Mouse (Mus musculus): Measurements from ENCODE around the gene Aldob.

Aldob gene

DNA sequence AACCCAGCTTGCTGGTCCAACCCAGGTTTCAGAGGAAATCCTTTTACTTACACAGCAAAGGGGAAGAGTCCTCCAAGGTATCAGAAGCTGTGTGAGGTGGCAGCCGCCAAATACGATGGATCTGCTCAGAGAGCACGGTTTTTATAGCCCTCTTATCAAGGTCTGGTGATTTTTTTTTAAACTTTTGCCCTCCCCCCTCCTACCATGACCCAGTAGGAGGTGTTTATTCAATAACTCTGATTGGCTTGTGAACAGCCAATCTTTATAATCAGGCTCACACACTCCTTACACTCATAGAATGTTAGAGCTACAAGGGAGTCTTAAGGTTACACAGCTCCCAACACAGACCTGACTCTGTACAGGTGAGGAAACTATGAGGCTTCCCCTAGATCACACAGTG lies at the start of gene Aldob:
TSS of gene Aldob (minus strand) at position 164 of the 400 bp plus-strand sequence.
- no peak for DNase-seq (ENCODE audit: low spot score)

DNA sequence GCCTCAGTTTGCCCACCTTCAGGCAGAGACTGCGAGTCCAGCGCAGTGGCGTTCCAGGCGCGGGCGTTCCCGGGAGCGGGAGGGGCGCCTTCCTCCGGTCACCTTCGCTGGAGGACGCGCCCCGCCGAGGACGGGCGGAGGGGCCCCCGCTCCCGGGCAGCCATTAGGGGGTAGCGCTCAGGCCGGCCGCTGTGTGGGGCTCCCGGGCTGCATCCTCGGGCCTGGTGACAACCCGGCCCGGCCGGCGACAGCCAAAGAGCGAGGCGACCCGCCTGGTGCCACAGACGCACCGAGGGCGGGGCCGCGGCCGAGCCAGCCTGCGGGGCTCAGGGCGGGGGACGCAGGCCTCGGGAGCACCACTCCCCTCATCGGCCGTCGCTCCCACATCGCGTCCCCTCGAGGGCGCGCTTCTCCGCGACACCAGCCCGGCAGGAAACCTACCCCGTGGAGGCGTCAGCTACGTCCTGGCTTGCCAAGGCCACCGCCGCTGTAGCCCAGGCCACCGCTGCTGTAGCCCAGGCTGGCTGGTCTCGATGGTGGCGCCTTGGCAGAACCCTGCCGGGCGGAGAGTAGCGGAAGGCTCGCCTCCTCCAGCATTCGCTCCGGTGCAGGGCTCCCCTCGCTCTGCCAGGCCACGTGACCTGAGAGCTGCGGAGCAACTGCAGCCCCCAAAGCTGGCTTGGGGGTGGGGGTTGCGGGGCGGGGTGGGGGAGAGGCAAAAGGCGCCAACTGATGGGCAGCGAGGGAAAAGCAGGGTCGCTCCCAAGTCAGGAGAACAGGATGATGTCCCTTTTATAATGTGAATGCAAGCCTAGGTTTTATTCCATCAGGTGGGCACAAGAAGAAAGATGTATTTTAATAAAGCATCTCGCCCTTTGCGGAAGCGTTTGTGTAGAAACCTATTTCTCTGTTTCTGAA lies 48.1 kb upstream of the Aldob start, which contains the start of gene Tmem246:
TSS of gene Tmem246 (minus strand) at position 694 of the 918 bp plus-strand sequence.
- peak; percentile 32 for DNase-seq (ENCODE audit: low spot score)

DNA sequence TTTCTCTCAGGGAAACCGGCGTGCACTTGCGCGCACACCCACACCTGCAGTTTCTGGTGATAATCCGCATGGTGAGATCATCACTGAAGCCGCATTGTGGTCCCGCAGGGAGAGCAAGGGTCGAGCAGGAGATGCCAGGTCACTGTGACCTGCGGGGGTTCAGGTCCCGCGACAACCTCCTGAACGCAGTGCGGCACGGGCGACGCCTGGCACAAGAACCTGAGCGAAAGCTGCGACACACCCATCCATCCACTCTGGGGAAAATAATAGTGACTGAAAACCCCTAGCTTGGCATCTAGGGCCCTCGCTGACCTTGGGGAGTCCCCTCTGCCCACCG lies 47.5 kb upstream of the Aldob start:
- DNase-seq (ENCODE audit: low spot score), result peak; percentile 29

DNA sequence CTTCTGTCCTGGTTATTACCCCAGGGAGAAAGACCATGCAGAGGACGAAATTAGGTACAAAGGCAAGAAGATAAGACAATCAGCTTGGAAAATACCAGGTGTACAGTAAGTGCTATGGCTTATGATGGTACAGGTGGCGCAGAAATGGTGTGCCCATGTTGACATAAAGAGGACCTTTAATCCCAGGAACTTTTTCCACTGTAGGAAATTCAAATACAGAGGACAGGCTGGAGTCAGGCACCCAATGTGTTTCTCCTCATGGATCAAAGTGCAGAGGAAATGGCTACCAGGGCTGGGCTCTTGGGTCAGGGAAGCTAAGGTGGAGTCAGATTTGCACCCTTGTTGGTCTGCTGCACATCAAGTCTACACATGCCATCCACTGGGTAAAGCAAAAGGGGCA lies 40.8 kb upstream of the Aldob start:
- no peak for DNase-seq (ENCODE audit: low spot score)

DNA sequence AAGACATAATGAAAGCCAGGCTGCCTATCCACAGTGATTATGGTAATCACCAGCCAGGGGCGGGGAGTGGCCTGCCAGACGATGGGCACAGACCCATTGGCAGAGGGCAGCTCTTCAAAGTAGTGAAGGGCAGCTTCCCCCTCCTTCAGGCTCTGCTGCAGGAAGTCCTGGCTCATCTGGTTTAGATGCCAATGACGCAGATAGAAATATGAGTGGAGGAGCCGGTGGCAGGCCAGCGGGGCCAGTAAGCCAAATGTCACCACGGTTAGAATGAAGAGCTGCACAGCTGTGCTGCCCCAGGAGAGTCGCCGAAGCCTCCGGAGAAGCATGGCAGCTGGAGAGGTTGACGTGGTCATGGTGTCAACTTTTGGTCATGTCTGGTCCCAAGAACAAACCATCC lies 37.5 kb upstream of the Aldob start:
- no peak for DNase-seq (ENCODE audit: low spot score)

DNA sequence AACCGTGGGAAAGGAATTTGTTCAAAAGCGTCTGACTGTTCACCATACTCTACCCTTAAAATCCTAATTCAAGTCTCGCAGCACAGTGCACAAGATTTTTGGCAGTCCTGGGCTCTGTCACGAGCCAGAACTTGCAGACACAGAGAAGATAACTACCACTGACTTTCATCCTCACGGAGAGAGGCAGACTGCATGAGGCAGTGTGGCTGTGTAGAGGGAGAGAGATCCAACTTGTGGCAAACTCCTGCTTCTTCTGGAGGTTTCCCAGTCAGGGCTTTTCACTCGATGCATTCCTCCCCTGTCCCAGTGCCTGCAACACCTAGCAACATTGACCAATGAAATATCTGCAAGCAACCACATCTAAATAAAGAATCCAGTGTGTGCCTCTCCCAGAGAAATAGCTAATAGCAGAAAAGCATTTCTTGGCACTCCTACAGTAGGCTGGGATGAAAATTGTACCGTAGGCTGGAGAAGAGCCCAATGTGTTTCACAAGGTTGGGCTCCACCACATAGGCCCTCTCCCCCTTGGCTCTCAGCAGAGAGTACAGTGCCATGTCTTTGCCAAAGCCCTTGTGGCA lies 36.3 kb upstream of the Aldob start:
- no peak for DNase-seq (ENCODE audit: low spot score)

DNA sequence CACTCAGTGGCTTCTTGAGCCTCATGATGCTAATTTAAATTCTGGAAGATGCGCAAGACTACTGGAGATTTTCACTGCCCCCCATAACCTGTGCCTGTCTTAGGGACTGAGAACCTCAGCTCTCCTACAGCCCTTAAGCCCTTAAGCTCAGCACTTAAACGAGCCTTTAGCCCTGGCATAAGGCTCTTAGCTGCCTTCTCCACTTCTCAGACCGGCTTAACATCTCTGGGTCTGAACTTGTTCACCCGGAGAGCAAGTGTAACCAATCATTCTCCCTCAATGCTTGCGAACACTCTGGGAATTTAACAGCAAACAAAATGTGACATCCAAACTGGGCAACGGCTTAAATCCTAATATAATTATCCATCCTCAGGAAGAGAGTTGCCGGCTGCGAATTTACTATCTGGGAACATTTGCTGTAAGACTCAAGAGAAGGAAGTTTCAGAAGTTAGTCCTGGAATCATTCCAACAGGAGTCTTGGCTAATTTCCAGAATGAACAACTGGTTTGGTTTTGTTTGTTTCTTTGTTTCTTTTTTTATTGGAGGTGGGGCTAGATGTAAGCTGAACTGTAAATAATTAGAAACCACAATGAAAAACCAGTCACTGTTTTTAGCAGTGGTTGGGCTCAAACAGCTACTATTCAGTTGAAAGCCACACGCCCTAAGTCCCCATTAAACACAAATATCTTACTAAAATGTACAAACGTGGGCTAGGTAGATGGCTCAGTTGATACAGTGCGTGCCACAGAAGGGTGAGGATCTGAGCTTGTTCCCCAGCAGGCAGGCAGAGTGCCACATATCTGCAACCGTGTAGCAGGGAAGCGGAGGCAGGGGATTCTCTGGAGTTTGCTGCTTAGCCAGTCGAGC lies 34.9 kb upstream of the Aldob start:
- DNase-seq (ENCODE audit: low spot score), result no peak

DNA sequence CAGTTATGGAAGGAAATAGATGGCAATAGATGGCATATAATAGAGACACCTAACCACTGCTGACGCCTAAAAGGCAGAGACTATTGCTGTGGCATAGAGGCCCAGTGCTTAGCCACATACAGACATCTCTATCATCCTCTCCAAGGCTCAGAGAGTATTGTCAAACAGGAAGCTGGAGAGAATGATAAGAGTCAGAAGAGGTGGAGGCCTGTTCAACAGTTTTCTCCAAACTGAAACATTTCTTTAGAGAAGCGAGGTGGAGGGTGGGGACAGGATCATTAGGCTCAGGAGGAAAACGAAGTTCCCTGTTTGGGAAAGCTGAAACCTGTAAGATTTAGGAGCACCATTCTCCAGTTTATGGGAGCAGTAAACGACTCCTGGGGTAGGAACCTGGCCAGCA lies 31.9 kb upstream of the Aldob start:
- peak; percentile 54 for DNase-seq (ENCODE audit: low spot score)

DNA sequence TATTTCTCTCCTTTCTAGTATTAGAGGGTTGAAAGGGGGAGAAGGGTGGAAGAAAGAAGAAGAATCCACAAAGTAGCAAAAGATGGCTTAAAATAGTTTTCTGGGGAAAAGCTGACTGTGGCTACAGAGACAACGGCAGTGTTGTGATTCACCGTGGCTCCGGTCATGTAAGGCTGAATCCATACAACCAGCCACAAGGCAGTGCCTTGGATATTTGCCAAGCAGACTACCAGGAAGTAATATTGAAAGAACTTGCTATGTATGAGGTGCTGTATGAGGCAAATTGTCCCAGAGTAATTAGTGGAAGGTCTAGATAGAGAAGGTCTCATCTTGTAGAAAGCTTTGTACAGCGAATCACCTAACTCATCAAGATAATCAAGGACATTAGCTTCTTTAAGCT lies 22.8 kb upstream of the Aldob start:
- DNase-seq (ENCODE audit: low spot score), result no peak

DNA sequence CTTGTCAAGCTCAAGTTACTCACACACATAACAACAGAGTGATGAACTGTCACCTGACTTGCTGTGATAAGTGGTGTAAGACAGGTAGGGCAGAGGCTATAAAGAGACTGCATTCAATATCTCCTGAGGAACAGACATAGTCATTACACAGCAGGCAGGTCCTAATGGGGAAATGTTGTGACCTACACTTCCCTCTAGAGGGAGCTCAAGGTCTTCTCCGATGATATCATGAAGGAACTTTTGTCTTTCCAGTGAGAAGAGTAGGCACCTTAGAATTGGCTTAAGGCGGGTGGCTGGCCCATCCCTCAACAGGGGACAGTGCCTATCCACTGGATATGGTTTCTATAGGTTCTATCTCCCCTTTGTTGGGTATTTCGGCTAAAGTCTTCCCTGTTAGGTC lies 18.3 kb upstream of the Aldob start:
- peak; percentile 73 for DNase-seq (ENCODE audit: low spot score)

DNA sequence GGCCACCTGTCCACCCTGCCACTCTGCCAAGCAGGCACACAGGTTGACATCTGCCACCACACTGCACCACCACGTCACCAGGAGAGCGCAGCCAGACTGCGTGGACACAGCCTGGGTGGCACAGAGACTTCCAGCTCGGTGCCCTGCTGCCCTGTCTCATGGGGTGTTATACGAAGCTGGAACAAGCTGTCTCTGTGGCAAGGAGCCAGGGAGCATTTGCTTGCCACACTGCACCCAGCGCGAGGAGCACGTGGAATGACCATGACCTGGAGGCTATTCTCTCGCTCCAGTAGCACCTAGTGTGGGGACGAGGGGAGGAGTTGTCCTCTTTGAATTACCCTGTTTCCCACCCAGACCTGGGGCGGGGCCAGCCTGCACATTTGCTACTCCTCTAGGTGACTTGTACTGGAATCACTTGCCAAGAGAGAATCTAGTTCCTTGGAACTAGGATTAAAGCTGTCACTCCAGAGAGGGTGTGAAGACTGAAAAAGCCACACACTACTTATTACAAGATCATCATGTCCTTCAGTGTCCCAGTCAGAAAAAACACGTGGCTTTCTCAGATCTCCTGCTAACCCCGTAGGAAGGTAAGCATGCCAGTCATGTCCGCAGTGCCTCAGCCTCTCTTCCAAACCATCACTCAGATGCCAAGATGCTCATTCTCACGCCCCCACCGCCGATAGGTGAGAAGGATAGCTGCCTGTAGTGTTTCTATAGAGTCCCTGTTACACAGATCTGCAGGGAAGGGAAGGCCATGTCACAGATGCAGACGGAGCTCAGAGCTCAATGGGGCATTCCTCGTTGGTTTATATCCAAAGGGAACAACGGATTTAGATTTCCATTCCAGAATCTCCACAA lies 10.8 kb upstream of the Aldob start:
- DNase-seq (ENCODE audit: low spot score), result no peak

DNA sequence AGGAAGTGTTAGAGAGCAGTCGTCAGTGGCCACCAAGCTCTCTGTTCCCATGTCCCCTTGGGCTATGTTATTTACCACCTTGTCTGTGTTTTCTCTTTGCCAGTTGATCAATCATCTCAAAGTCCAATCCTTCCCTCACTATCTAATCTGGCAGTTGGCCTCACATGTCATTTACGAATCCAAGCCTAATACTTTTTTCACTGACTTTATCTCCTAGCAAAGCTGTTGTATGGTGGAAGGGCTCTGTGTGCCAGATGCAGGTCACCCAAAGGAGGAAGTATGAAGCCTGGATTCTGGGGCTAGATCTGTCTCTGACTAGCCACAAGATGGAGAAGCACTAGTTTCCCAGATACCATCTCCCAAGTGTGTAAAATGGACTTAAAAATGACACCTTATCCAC lies 8.8 kb upstream of the Aldob start:
- DNase-seq (ENCODE audit: low spot score), result no peak

DNA sequence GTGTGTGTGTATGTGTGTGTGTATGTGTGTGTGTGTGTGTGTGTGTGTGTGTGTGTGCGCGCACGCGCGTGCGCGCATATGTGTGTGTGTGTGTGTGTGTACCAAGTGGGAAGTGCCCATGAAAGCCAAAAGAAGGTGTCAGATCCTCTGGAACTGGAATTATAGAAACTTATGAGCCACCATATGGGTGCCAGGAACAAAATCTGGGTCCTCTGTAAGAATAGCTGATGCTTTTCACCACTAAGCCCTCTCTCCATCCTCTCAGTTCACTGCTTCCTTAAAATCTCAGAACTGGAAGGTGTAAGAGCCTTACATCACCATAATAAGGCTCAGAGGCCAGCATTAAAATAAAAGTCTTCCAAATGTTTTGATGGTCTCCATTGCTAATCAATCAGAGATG lies 8.0 kb upstream of the Aldob start:
- DNase-seq (ENCODE audit: low spot score), result no peak

DNA sequence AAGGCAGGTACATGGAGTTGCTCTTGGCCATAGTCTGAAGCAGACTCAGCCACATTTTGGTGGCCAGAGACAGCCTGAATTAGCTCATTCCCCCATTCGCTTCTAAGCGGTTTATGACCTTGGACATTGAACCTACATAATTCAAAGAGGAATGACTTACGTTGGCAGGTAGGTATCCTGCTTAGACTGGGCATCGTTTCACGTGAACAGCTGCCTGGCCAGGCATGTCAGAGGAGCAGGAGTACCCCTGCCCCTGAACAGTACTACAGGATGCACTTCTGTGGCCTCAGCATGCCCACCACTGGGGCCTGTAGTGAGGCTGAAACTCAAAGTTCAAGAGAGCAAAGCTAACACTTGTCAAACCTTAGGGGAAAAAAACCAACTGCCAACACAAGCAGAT lies 4.0 kb upstream of the Aldob start:
- no peak for DNase-seq (ENCODE audit: low spot score)

DNA sequence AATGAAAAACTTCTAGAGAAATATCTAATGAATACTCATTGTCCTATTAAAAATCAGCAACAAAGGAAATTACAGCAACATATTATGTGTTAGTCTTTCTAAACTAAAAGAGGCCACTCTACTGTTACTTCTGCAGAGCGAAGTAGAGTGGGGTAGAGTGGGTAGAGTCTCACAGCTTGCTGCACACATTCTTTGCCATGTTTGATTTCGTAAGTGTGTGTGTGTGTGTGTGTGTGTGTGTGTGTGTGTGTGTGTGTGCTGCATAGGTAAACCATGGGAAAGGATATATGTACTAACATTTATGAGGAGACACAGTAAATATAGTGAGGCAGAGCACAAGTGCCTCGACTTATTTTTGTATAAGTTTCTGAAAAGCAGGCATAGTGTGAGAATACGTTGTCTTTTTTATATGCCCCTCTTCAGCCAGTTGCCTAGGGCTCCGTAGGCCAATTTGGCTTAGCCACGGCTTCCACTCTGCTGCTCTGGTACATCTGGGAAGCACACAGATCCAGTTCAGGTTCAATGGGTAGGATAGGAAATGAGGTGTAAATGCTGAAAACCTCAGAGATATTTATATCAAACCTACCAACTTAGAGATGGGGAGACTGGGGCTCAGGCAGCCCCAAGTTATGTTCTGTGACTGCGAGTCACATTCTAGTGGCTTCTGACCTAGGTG lies 1.7 kb downstream of the Aldob start:
- no peak for DNase-seq (ENCODE audit: low spot score)

DNA sequence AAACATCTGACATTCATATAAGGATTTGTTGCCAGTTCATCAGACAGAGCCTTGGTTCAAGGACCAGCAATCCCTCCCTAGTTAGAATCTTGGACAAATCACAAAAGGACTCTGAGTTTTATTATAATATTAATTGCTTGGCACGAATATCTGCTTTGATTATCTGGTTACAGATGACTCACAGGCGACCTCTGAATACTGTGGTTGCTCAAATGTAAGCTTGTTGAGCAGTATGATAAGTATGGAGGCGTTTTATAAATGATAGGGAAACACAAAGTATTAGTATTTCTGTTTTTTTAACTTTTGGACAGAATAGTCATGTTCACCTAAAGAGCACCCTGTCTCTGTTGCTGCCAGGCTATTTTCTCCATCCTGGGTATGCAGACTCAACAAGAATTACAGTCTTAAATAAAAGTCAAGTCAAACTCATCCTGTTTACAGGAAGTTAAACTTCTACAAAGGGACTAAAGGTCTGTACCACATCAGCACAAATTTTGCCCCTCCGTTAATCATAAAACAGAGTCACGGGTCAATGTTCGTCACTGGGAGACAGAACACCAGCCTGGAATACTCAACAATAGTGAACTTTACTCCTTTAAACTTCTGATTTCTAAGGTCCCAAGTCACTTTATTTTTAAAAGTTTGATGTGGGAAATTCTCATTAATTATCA lies 2.3 kb downstream of the Aldob start:
- no peak for DNase-seq (ENCODE audit: low spot score)

DNA sequence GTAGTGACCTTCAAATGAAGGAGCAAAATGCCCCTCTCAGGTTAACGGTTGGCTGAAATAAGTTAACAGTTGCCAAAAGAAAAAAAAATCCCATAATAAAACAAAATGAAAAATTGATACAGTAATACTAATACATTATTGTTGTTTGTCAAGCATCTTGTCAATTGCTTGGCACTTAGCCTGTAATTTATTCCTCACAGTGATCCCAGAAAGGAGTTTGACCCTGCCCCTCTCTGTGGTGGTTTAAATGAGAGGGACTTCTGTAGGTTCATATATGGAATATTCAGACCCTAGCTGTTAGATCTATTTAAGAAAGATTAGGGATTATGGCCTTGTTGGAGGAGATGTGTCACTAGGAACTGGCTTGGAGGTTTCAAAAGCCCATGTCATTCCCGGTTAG lies 3.3 kb downstream of the Aldob start:
- DNase-seq (ENCODE audit: low spot score), result no peak

DNA sequence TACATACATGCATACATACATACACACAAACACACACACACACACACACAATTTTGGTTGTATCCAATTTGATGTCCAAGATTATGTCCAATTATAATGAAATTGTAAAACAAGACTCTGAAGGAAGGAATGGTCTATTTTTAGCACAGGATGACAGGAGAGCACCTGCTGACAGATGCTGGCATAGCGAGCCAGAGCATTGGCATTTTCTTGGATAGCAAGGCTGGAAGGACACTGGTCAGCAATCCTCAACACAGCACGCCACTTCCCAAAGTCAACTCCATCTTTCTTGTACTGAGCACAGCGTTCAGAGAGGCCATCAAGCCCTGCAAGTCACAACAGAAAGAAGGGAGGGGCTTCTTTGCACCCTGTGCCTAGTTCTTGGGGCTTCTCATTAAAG lies 8.4 kb downstream of the Aldob start:
- DNase-seq (ENCODE audit: low spot score), result no peak

DNA sequence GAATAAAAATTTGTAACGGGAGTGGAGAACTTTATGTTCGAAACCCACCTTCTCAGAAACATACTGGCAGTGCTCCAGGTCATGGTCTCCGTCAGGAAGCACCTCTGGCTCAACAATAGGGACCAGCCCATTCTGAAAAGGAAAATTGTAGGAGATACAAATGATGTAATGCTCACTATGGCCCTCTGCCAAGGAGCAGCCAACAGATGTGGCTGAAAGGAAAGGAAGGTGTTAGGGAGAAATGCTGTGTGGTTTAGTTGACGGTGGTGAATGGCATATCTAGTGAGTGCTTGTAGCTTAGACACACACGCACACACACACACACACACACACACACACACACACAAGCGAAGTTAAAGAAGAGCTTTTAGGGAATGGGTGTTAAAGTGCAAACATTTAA lies 9.7 kb downstream of the Aldob start:
- DNase-seq (ENCODE audit: low spot score), result no peak

DNA sequence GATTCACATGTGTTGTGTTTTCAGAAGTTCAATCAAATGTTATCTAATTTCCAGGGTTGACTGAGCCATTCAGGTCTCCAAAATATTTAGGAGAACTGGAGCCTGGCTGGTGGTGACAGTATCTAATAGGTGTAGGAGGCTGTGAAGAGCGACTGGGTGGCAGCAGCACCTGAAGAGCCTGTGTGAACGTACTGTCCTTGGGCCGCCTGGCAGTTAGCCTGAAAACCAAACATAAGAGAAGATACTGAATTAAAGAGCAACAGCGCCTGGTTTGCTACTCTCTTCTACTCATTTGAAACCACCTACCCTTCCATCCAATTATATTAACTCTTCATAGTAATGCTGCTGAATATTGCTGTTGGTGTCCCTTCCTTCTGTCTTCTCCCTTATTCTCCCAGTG lies 12.7 kb downstream of the Aldob start:
- DNase-seq (ENCODE audit: low spot score), result no peak
